Mouse (Mus musculus): ENCODE data around the gene Gm20388.

Gm20388 gene

GRCm38 (mm10) chr8:120557170-120557965 lies 646.7 kb downstream of the Gm20388 start:
- in situ Hi-C loops (cut with MboI, MseI), result no loop called here

- in situ Hi-C loops (cut with MboI, MseI), result no loop called here
Observed at GRCm38 (mm10) chr8:120558162-120558561, 647.5 kb downstream of the Gm20388 start.

- in situ Hi-C loops (cut with MboI, MseI), result no loop called here
Observed at GRCm38 (mm10) chr8:120559654-120560053, 649.0 kb downstream of the Gm20388 start.

- in situ Hi-C loops (cut with MboI, MseI), result no loop called here
Observed at GRCm38 (mm10) chr8:120560535-120560934, 649.9 kb downstream of the Gm20388 start.

- in situ Hi-C loops (cut with MboI, MseI), result no loop called here
Observed at GRCm38 (mm10) chr8:120561539-120562435, 651.1 kb downstream of the Gm20388 start.

GRCm38 (mm10) chr8:120562680-120563347 lies 652.2 kb downstream of the Gm20388 start:
- in situ Hi-C loops (cut with MboI, MseI), result no loop called here

GRCm38 (mm10) chr8:120563348-120563724 lies 652.7 kb downstream of the Gm20388 start:
- in situ Hi-C loops (cut with MboI, MseI), result no loop called here

GRCm38 (mm10) chr8:120563851-120564837 lies 653.5 kb downstream of the Gm20388 start:
- in situ Hi-C loops (cut with MboI, MseI), result no loop called here

- in situ Hi-C loops (cut with MboI, MseI), result no loop called here
Observed at GRCm38 (mm10) chr8:120565151-120565711, 654.6 kb downstream of the Gm20388 start.

GRCm38 (mm10) chr8:120566681-120567080 lies 656.0 kb downstream of the Gm20388 start:
- in situ Hi-C loops (cut with MboI, MseI), result no loop called here

- in situ Hi-C loops (cut with MboI, MseI), result no loop called here
Observed at GRCm38 (mm10) chr8:120567731-120568130, 657.1 kb downstream of the Gm20388 start.

- in situ Hi-C loops (cut with MboI, MseI), result no loop called here
Observed at GRCm38 (mm10) chr8:120568164-120568798, 657.6 kb downstream of the Gm20388 start.

GRCm38 (mm10) chr8:120569123-120569522 lies 658.5 kb downstream of the Gm20388 start:
- in situ Hi-C loops (cut with MboI, MseI), result no loop called here

GRCm38 (mm10) chr8:120569939-120570715 lies 659.5 kb downstream of the Gm20388 start:
- in situ Hi-C loops (cut with MboI, MseI), result no loop called here

- in situ Hi-C loops (cut with MboI, MseI), result no loop called here
Observed at GRCm38 (mm10) chr8:120571561-120571960, 660.9 kb downstream of the Gm20388 start.

- in situ Hi-C loops (cut with MboI, MseI), result no loop called here
Observed at GRCm38 (mm10) chr8:120572534-120572933, 661.9 kb downstream of the Gm20388 start.

GRCm38 (mm10) chr8:120573866-120574265 lies 663.2 kb downstream of the Gm20388 start:
- in situ Hi-C loops (cut with MboI, MseI), result no loop called here

- in situ Hi-C loops (cut with MboI, MseI), result no loop called here
Observed at GRCm38 (mm10) chr8:120574941-120575340, 664.3 kb downstream of the Gm20388 start.

- in situ Hi-C loops (cut with MboI, MseI), result no loop called here
Observed at GRCm38 (mm10) chr8:120575801-120576200, 665.2 kb downstream of the Gm20388 start.

Measured in T-helper 1 cell (primary cell).